Mouse (Mus musculus): ENCODE results near the gene Gm8947. TPM values are rescaled to one million over a fixed set of nuclear protein-coding genes. Genes with fewer than 3 reads are reported as not detected.
A peak's percentile ranks its signal among the peaks of the same experiment; 100 is the strongest.
"Not testable (repeated sequence)": the region's sequence is repeated elsewhere in the genome, so short reads cannot be mapped to it uniquely, and the experiment has no call there.

The Gm8947 gene
- not detected for total RNA-seq (2021)
- long read RNA-seq, experiment 1: 0 reads
- long read RNA-seq, experiment 2: 0 reads

DNA sequence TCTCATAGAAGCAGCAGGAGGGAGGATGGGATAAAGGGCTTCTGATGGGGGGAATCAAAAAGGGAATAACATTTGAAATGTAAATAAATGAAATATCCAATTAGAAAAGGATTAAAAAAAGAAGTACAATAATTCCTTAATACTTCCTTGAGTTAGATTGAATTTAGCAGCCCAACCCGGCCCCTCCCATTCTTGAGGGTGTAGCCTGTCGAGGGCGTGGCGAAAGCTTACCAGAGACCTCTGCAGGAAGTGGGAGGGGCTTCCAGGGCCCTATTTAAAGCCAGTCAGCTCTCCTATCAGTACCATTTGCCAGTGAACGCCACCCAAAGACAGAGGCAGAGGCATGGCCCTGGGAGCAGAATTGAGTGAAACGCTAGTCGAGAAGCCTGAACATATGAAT is at the start of gene Gm8947:
Gene Gm8947, plus strand, starts transcription at position 302 of the 400 bp plus-strand sequence.
- DNase-seq: not testable (repeated sequence)

DNA sequence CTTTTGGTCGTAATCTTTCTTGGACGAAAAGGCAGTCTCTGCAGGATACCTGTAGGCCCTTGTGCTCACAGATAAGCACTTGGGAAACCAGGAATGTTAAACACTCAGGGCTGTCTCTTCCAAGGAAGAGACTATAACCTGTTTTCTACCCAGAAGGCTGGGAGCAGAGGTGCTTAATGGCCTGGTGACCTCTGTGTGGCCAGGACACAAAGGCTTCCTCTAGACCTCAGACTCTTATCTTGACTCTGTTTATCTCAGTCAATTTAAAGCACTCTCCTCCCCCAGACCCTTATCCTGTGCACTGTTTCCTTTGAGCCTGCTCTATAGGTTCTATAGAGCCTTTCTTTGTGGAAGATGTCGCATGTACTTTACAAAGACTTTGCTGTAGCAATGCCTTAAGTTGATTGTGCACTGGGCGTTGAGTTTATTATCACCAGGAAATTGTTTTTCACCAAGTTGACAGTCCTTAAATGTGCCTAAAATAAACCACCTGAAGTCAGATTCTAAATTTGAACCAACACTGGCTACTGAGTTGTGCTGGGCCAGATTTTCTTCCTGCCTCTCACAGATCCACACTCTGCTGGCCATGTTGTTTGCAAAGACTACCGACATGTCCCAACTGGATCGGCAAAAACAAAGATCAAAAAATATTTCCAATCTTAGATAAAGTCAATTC is 47.6 kb upstream of the Gm8947 start:
- DNase-seq: no peak

DNA sequence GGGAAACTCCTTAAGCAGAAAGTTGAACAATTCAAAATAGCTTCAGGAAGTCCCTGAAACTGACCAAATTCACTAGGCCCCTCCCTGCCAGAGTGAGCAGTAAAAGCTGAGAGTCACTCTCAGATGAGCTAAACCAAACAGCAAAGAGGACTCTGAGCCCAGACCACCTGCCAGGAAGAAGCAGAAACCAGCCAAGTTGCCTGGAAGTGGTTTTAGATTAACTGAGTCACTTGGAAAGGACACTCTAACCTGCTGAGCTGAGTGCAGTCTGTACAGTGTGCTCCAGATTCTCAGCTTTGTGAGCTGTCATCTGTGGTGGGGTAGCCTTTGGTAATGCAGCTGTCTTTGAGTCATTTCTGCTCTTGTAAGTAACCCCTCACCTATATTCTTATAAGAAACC is 44.4 kb upstream of the Gm8947 start:
- DNase-seq: no peak

DNA sequence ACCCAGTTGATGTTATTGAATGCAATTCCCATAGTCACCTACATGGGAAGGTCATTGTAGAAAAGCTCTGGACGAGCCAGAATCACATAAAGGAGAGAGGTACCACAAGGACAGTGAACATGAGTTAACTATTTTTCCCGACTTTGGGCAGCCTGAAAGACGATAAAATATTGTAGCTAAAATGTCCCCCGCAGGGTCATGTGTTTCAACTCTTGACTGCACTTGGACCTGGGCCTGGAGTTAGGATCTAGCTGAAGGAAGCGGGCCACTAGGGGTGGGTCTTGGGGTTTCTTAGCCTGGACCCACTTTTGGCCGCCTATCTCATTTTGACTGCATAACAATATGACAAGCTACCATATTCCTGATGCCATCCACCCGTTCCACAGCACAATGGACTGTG is 42.0 kb upstream of the Gm8947 start:
- DNase-seq: no peak

DNA sequence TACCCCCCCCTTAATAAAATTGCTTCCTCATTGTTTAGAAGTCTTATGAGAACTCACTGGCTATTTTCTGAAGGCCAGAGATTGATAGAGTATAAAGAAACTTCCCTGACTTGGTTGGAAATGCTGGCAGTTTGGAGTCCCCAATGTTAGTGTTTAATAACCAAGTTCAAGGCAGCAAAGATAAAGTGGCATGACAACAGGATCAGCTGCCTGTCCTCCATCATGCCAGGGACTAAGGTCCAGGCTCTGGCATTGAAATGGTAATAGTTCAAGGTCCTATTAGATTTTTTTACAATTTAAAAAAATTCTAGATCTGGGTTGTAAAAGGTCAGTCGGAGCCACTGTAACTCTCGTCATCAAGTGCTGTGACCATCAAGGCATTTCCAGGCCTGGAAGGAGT is 41.1 kb upstream of the Gm8947 start:
- no peak for DNase-seq

DNA sequence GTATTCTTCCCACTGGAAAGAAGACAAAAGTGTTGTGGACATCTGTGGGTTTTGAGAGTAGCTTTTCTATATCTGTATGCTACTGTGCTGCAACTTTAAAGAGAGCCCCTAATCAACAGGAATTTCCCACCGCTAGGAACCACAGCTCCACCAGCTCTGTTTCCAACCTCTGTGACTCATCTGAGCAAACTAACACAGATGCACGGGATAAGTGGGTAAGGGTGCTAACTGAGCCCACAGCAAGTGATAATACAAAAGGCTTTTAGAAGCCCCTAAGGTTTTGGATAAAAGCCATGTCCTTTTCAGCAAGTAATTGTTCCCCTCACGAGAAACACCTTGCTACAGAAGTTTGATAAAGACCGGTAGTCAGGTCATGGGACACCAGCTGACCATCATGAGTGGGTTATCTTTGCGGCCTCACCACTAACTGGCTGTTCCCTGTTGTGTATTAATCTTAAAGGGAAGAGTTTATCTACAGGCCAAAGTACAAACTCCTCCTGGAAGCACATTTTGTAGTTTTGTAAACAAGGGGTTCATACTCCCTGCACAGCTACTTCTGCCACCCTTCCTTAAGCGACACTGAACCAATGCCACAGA is 39.0 kb upstream of the Gm8947 start:
- DNase-seq: no peak

DNA sequence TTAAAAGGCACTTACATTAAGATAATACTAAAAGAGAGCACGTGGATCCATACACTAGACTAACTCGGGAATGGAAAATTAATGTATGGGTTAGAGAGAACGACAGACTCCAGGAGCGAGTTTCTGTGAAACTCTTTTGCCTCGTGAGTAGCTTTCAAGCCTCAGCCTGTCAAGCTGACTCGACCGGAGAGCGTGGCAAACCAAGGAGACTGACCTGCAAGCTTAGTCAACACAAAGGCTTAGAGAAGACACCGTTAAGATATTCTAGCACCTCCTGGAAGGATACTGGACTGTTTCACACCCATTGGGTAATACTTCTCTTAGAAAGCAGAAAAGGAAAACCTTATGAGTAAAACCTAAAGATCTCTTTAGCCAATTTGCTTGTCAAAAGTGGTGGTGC is 38.0 kb upstream of the Gm8947 start:
- not testable (repeated sequence) for DNase-seq

DNA sequence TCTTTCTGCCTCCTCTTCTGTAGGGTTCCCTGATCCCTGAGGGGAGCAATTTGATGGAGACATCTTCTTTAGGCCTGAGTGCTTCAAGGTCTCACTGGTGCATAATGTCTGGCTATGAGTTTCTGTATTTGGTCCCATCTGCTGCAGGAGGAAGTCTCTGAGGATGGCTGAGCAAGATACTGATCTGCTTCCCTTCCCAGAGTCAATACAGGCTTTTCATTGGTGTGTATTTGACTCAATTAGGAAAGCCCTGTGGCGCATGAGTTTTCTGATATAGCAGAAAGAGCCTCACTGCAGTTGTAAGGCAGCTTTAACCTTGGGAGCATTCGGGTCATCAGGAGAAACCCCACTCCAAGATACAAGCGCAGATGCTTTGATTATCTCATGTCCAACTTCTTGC is 36.0 kb upstream of the Gm8947 start:
- no peak for DNase-seq

DNA sequence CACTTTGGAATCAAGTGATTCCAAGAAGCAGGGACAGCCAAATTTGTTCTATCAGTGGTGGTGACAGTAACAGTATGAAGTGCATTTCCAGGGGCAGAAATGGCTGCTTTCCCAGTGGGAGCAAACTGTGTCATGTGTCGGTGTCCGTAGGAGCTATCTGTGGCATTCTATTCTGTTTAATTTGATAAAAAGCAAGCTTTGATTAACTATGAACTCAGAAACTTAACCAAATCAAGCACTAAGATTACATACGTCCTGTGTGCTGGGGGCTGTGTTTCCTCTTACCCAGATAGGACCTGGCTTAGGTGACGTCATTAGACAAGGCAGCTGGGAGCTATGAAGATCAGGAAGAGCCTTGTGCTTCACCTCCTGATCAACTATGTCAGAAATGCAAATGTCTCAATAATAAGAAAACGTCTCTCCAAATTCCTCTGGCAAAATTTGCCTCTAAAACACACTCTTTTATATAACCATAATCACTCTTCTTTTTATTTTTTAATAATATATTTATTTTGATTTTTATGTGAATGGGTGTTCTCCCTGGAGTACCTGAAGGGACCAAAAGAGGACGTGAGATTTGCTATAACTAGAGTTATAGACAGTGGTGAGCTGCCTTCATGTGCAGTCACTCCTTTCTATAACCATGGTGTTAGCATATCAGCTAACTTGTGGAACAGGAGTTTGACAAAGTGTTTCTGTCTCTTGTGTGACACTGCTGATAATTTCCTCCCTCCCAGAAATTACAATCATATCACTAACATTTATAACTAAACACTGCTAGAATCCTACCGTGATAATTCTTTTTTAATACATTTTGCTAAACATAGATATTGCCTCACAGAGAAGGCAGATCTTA is 35.2 kb upstream of the Gm8947 start:
- no peak for DNase-seq

DNA sequence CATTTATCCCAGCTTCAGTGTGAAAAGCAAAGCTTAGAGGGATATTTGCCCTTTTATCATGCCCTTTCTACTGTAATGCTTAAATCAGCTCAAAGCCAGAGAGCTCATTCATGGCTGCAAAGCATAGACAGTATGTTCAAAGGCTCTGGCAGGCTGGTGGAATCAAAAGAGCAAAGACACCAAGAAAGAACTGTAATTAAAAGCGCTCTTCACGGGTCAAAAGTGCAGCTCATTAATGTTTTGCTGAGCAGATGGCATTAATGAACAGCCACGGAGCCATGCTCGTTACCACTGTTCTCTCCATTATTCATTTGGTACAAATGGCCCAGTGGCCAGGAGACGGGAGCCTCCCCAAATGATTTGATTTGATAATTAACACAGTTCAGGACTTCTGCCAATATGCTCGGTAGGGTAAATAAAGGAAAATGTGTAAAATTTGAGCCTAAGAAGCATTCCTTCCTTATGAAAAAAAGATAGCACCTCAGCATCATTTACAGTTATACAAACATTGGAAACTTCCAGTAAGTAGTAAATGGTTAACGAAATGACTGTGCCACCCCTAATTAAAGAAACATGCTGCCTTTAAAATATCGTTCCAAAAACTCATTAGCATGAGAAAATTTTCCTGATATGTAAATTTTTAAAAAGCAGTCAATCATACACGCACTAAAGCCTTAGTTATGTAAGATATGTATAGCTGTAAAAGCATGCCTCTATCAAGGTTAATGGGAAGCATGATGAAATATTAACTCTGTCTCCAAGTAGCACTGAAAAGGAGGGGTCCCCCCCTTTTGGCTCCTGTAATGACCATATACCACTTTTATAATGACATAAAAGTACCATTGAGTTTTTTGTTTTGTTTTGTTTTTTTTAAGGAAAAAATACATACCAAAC is 34.0 kb upstream of the Gm8947 start:
- no peak for DNase-seq

DNA sequence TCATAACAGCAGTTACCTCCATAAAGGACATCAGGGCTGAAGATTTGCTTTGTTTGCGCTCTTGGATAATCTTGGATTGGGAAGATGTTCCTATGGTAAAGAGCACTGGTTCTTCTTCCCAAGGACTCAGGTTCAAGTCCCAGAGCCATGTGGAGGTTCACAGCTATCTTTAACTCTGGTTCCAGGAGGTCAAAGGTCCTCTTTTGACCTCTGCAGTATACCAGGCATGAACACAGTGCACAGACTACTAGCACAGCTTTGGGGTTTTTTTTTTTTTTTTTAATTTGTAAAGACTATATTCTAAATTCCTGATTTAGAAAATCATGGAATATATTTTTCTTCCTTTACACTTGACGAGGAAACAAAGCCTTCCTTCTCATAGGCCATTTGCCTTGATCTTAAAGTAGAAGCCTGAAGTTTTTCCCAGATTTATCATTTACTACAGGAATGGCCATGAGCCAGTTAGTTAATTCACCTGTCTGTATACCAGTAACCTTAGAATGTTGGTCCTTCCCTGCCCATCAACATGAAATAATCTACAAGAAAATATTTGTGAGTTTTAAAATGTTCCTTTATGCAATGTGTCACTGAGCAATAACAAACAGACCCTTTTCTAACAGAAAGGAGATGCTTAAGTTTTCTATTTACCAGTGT is 33.2 kb upstream of the Gm8947 start:
- no peak for DNase-seq

DNA sequence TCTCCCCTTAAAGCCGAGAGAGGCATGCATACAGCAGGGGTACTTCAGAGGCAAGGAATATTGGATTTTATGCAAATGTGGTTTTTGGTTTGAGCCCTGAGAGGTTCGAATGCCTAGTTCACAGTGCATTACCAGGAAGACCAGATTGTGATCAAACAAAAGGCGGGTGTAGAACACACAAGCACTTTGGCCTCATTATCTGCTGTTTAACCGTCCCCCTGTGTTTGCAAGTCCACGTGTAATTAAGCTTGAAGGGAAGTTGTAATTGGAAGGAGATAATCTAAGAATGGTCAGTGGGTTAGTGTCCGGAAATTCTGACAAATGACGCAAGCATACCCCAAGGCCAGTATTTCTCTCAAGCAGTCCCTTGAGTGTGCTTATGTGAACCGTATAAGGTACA is 26.1 kb upstream of the Gm8947 start:
- DNase-seq: no peak

DNA sequence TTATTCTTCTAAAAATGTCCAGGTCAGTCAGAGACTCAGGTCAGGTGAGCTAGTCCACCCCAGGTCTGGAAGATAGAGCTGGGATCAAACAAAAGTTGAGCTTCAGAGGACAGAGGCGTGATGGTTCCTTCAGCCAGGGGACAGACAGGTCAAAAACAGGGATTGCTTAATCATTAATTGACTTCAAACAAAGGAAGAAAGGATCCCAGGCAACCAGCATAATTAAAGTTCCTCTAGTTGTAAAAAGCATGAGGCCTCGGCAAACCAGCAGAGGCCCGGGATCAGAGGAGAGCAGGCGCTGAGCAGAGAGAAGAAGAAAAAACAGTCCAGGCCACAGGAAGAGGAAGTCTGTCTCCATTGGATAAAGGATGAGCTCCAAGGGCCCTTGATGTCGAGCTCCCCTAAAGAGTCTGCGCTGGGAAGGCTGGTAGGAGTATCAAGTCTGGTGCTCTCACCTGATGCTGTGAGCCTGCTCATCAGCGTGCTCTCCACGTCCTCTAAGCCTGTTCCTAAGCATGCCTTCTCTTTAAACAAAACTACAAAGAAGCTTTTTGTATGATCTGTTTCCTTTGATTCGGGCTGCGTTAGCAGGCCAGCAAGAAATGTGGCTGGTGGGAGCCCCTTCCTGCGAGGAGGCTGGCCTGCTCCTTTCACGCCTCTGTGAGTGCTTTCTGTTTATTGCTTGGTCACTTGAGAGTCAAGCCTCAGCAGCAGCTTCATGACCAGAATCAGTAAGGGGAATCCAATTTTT is 24.7 kb upstream of the Gm8947 start:
- DNase-seq: no peak

DNA sequence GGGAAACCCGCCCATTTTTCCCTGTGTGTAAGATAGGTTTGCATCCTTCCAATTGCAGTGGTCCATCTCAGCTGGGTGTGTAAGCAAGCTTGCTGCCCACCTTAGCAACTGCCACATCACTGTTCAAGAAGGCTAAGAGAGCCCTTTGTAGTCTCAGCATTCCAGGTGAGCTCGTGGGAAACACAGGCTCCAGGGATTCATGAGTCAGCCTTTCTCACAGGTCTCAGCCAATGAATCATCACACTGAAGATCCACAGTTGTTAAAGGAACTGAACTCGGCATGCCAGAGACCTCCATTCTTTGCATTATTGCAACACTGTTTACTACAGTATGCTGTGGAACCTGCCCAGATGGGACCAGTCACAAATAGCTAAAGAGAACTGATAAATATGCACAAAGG is 23.5 kb upstream of the Gm8947 start:
- DNase-seq: no peak

DNA sequence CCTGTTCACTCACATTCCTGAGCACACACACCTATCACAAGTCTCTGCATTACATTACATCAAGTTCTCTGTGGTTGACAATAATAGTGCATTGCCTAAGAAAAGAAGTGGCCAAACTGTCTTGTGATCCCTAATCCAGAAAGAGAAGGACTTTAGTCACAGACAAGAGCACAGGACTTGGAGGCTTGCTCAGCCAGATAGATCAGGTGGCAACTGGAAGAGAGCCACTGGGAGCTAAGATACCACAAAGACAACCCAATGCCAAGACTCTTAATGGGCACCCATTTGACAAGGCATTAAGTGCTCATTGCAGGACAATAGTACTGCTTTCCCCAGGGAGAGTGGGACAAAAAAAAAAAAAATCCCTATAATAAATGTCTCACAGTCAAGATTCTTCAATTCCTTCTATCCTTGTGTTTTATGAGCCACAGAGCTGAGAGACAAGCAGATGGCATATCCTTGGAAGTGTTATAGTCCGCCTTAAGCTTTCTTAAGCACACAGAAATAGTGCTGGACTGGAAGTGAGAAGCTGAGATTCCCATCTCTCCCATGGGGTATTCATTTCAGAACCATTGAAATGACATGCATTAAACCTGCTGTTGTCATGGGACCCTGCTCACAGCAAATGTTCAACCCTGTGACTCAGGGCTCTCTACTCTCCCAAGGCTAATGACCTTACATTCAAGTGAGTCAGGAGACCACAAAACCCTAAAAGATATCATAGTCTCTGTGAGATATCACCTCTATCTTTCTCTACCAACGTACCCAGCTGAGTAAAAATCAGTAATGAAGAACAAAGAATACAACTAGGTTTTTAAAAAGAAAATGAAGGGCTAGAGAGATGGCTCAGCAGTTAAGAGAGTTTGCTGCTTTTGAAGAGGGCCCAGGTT is 20.4 kb upstream of the Gm8947 start:
- DNase-seq: no peak

DNA sequence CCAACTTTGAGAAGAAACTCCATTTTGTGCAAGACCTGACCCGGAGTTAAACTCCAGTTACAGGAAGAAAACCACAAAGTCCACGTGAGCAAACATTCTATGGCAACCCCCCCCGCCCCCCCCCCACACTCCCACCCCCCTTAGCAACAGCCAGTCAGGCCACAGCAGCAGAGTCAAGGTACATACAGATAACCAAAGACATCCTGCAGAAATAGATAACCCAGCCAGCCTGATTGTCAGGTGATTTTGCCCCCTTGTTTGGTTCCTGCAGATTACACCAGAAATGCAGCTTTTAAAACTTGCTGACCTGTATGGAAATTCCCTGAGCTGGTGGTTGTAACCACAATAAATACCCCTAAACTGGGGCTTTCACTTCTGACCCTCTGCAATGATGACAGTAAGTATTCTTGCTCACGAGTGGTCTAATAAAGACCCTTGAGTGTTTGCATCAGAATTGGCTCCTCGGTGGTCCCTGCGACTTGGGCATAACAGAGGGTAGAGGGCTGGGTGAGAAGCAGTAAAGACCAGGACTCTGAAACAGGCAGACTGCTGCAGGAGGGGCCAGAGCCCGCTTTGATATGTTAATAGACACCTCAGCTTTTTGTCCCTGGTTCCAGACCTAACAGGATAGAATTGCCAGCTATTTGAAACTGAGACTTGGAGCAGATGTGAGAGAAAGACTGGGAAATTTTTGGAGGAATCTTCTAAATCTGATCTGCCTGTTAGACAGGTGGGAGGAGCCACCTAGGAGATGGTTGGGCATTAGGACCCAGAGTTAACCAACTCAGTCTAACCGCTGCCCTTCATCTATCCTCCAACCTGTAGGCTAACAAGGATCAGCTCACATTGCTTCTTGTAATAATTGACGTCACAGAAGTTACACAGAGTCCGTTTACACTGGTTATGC is 14.9 kb upstream of the Gm8947 start:
- DNase-seq: peak; percentile 17

DNA sequence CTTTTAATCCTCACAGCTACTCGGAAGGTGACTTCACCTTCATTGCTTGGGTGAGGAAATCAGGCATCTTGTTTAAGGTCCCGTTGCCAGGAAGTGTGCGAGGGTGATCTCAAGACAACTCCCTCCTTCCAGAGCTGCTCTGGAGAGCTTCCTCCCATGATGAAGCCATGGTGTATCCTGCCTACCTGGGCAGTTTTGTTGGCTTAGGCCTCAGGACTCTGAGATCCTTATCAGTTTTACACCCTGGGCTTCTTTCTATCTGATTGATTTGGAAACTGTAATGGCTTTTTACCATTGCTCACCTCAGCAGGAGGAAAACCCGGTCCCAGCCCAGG is 14.3 kb upstream of the Gm8947 start:
- peak; percentile 13 for DNase-seq

DNA sequence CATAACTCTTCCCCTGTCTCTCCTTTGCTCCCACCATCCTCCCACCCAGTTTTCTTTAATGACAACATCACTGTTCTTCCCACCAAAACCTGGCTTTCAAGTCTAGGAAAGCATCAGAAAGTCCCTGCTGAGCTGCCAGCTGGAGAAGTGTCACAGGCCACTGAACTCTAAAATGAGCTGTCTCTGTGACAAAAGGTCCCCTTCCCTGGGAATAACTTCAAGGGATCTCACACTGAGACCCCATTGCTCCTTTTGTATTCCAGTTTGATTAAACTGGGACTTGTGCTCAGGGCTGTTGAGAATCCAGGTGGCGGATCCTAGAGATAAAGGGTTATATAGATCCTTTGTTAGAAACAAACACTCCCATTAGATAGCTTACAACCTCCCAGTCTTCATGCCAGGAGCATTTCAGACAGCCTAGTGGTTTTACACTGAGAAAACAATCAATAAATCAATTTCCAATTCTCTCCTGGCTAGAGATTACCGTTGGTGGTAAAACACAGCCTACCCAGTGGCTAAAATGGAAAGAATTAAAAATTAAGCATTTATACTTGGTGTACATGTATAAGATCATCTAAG is 13.6 kb upstream of the Gm8947 start:
- no peak for DNase-seq

DNA sequence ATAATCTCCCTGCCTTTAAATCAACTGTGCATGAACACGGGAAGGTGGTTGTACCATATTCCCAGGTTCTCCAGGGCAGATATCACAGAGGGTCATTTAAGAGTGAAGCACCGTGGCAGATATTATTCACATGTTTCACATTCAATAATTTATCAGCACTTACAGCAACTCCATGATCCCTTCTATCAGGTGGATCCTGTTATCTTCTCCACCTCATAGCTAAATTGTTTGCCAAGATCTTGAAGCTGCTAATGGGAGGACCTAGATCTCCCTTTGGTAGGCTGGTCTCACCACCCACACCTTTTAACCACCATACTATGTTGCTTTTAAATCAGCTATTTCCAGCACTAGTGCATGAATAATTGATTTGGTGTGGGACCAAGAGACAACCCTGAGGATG is 12.0 kb upstream of the Gm8947 start:
- DNase-seq: no peak
